Mouse (Mus musculus) myocyte (in vitro differentiated cells): Measurements from ENCODE around the gene Acsf2. TPM values are rescaled to one million over a fixed set of nuclear protein-coding genes. Genes with fewer than 3 reads are reported as not detected.

Experiments used
- H3K27me3 ChIP-seq: one replicate; pipeline ENCODE4 v1.6.1; 2011; ENCODE audit not compliant: control insufficient read depth, insufficient read depth, insufficient read length
- H3K36me3 ChIP-seq: one replicate; pipeline ENCODE4 v1.6.1; 2011; ENCODE audit not compliant: control insufficient read depth, insufficient read depth
- H3K4me2 ChIP-seq: one replicate; pipeline ENCODE4 v1.6.1; 2011; ENCODE audit warnings: low read depth, control low read depth
- H3K4me3 ChIP-seq: one replicate; pipeline ENCODE4 v1.5.1; 2011; ENCODE audit warnings: mild to moderate bottlenecking, control low read depth, moderate library complexity
- H3K79me2 ChIP-seq: one replicate; pipeline ENCODE4 v1.6.1; 2011; ENCODE audit not compliant: control insufficient read depth, insufficient read depth
- H3ac ChIP-seq: one replicate; pipeline ENCODE4 v1.6.1; 2011; ENCODE audit not compliant: control insufficient read depth, insufficient read length
- CEBPB ChIP-seq: IDR thresholded peaks from 2 replicates; pipeline ENCODE4 v1.6.1; 2011; ENCODE audit warnings: mild to moderate bottlenecking, moderate library complexity; ENCODE audit not compliant: poor library complexity, insufficient read depth, severe bottlenecking
- E2F4 ChIP-seq: IDR thresholded peaks from one replicate; pipeline ENCODE4 v1.6.1; 2011; ENCODE audit warnings: mild to moderate bottlenecking, control low read depth, moderate library complexity; ENCODE audit not compliant: insufficient read depth
- MAX ChIP-seq: IDR thresholded peaks from one replicate; pipeline ENCODE4 v1.6.1; 2011; ENCODE audit warnings: low read depth, mild to moderate bottlenecking, control low read depth
- MYOD1 ChIP-seq, 3 experiments: IDR thresholded peaks; one replicate each; pipeline ENCODE4 v1.6.1; 2011; ENCODE audit warnings: control low read depth in 2 of 3, low read depth in 2 of 3, mild to moderate bottlenecking in 2 of 3, moderate library complexity in 1 of 3; ENCODE audit not compliant: insufficient read length in 2 of 3, control insufficient read depth in 1 of 3
- MYOG ChIP-seq, 3 experiments: IDR thresholded peaks; one replicate each; pipeline ENCODE4 v1.6.1; 2011; ENCODE audit warnings: control low read depth in 2 of 3, low read depth in 2 of 3, mild to moderate bottlenecking in 2 of 3; ENCODE audit not compliant: insufficient read length in 2 of 3, control insufficient read depth in 1 of 3, insufficient read depth in 1 of 3
- POLR2A ChIP-seq: IDR thresholded peaks from one replicate; pipeline ENCODE4 v1.6.1; 2011; ENCODE audit warnings: low read depth, mild to moderate bottlenecking, control low read depth, moderate library complexity; ENCODE audit not compliant: insufficient read length
- POLR2AphosphoS2 ChIP-seq: IDR thresholded peaks from one replicate; pipeline ENCODE4 v1.6.1; 2011; ENCODE audit warnings: low read depth, control low read depth; ENCODE audit not compliant: insufficient read length
- REST ChIP-seq: IDR thresholded peaks from one replicate; pipeline ENCODE4 v1.6.1; 2011; ENCODE audit warnings: mild to moderate bottlenecking, control low read depth, moderate library complexity; ENCODE audit not compliant: insufficient read depth, insufficient read length
- SRF ChIP-seq: IDR thresholded peaks from one replicate; pipeline ENCODE4 v1.6.1; 2011; ENCODE audit warnings: low read depth; ENCODE audit not compliant: control insufficient read depth, insufficient read length
- TCF12 ChIP-seq: IDR thresholded peaks from one replicate; pipeline ENCODE4 v1.6.1; 2011; ENCODE audit warnings: mild to moderate bottlenecking, control low read depth; ENCODE audit not compliant: poor library complexity, insufficient read depth, severe bottlenecking
- TCF3 ChIP-seq: IDR thresholded peaks from one replicate; pipeline ENCODE4 v1.6.1; 2011; ENCODE audit warnings: low read depth, control low read depth; ENCODE audit not compliant: insufficient read length
- USF1 ChIP-seq: IDR thresholded peaks from one replicate; pipeline ENCODE4 v1.6.1; 2011; ENCODE audit warnings: low read depth, mild to moderate bottlenecking, control low read depth, moderate library complexity
- polyA plus RNA-seq: library from polyadenylated mRNA; unstranded; fragments of >200 nt; fragmentation: generic; extraction: Trizol; gene quantifications from one replicate; pipeline ENCODE4 v1.2.1, GENCODE M21; 2012; ENCODE audit warnings: missing spikeins

The Acsf2 gene
- polyA plus RNA-seq, 1 experiment = 5.8 TPM

DNA sequence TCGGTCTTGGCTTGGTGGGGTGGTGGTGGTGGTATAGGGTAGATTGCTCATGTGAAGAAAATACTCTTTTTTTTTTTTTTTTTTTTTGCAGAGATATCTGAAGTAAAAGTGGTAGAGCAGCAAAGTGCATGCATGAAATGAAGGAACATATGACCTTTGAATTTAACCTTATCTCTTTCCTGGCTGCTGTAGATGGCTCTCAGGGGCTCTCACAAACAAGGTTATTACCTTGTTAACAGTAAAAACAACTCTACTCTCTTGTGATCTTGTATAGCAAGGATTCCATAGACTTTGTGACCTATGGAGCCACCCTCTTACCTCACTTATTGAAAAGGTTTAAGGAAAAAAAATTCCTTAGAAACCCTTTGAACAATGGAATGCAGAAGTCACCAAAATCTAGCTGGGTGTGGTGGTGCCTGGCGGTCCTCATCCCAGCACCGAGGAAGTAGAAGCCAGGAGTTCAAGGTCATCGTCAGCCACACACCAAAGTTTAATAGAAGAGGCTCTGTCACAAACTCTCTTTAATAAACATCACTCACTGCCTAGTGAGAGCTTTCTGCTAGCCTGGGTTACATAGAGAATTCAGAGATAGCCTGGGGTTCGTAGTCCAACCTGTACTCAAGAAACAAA lies 21.4 kb downstream of the Acsf2 start:
- no peak overlapping the region for H3K4me2 ChIP-seq
- no peaks in the 10 kb centered on the region for H3K79me2 ChIP-seq
- no peak for TF ChIP-seq SRF
- TF ChIP-seq REST = no peak
- TF ChIP-seq USF1 = no peak
- no peak for TF ChIP-seq MYOD1 (IDR thresholded peaks at IDR 0.05; ENCODE audit: control insufficient read depth in 1 of 3, insufficient read length in 2 of 3, low read depth in 2 of 3)
- no peak for TF ChIP-seq E2F4
- TF ChIP-seq POLR2AphosphoS2 = no peak
- no peak for TF ChIP-seq MYOG (IDR thresholded peaks at IDR 0.05; ENCODE audit: control insufficient read depth in 1 of 3, insufficient read depth in 1 of 3, insufficient read length in 2 of 3, low read depth in 2 of 3)
- TF ChIP-seq CEBPB = no peak
- TF ChIP-seq TCF12 = no peak
- H3ac ChIP-seq = no peak overlapping the region
- H3K4me3 ChIP-seq = no peak overlapping the region
- no peaks in the 10 kb centered on the region for H3K36me3 ChIP-seq
- H3K27me3 ChIP-seq = no peaks in the 10 kb centered on the region

DNA sequence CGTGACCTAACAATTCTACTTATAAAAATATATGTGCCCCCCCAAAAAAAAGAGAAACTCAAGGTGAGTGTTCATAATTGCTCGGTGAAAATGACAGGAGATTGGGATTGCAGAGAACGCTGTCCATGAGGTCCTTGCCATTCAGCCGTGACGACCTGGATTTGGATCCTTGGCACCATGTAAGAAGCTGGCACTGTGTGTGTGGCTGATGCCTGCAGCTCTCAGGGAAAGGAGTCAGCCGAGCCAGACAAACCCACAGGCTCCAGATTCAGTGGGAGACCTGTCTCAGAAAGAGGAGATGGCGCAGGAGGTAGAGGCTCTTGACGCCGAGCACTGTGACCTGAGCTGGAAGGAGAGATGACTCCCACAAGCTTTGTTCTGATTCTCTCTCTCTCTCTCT lies 25.3 kb downstream of the Acsf2 start:
- Histone ChIP-seq H3K36me3 (no peaks in the 10 kb centered on the region), H3K4me3 (no peak overlapping the region), H3K27me3 (no peaks in the 10 kb centered on the region), H3K4me2 (no peak overlapping the region), H3K79me2 (no peaks in the 10 kb centered on the region), H3ac (no peak overlapping the region)
- TF ChIP-seq POLR2AphosphoS2 (no peak), REST (no peak), MYOG (IDR thresholded peaks at IDR 0.05; ENCODE audit: control insufficient read depth in 1 of 3, insufficient read depth in 1 of 3, insufficient read length in 2 of 3, low read depth in 2 of 3) (no peak), E2F4 (no peak)

DNA sequence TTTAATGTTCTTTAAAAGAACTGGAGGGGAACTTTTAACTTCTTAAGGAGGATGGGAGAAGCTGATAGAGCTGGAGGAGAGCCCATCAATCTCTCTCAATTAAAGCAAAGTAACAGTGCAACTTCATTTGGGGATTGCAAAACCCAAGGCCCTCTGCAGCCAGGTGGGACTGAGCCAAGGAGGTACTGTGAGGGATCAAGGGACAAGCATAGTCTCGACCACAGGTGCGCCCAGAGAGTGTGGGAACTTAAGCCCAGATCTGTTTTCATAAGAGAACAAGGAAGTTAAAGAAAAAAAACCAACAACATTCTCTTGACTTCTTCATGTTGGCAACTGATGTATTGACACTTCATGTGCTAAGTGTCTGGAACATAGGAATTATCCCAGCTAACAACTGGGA lies 26.6 kb downstream of the Acsf2 start:
- no peak overlapping the region for H3K4me3 ChIP-seq
- no peak overlapping the region for H3K4me2 ChIP-seq
- H3K27me3 ChIP-seq = no peaks in the 10 kb centered on the region
- no peaks in the 10 kb centered on the region for H3K36me3 ChIP-seq
- no peak for TF ChIP-seq POLR2AphosphoS2
- TF ChIP-seq E2F4 = no peak
- TF ChIP-seq REST = no peak
- no peak for TF ChIP-seq TCF3
- TF ChIP-seq TCF12 = no peak
- TF ChIP-seq MAX = no peak
- TF ChIP-seq CEBPB = no peak
- TF ChIP-seq SRF = no peak
- TF ChIP-seq MYOG (IDR thresholded peaks at IDR 0.05; ENCODE audit: control insufficient read depth in 1 of 3, insufficient read depth in 1 of 3, insufficient read length in 2 of 3, low read depth in 2 of 3) = no peak
- H3ac ChIP-seq = no peak overlapping the region
- H3K79me2 ChIP-seq = no peaks in the 10 kb centered on the region

GRCm38 (mm10) chr11:94574560-94574959 lies 27.1 kb downstream of the Acsf2 start:
- Histone ChIP-seq H3ac (no peak overlapping the region), H3K27me3 (no peaks in the 10 kb centered on the region), H3K4me3 (no peak overlapping the region), H3K4me2 (no peak overlapping the region), H3K79me2 (no peaks in the 10 kb centered on the region), H3K36me3 (no peaks in the 10 kb centered on the region)
- no peak for TF ChIP-seq MAX
- TF ChIP-seq MYOD1 (IDR thresholded peaks at IDR 0.05; ENCODE audit: control insufficient read depth in 1 of 3, insufficient read length in 2 of 3, low read depth in 2 of 3) = no peak
- TF ChIP-seq TCF3 = no peak
- TF ChIP-seq USF1 = no peak
- TF ChIP-seq TCF12 = no peak
- no peak for TF ChIP-seq SRF
- TF ChIP-seq MYOG (IDR thresholded peaks at IDR 0.05; ENCODE audit: control insufficient read depth in 1 of 3, insufficient read depth in 1 of 3, insufficient read length in 2 of 3, low read depth in 2 of 3) = no peak
- no peak for TF ChIP-seq POLR2AphosphoS2
- no peak for TF ChIP-seq E2F4
- no peak for TF ChIP-seq REST
- no peak for TF ChIP-seq POLR2A
- no peak for TF ChIP-seq CEBPB

DNA sequence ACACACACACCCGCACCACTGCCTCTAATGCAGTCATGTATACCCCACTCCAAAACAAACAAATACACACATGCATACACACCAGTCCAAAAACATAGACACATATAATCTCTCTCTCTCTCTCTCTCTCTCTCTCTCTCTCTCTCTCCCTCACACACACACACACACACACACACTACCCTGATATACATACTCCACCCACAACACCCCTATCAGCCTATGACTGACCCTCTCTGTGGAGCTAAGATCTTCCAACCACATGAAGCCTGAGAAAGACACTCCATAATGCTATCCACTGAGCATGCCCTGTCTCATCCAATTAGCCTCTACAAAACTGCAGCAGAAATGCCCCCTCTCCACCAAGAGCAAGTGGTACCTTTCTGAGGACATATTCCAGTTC lies 29.8 kb downstream of the Acsf2 start:
- H3K27me3 ChIP-seq = no peaks in the 10 kb centered on the region
- no peak overlapping the region for H3K4me3 ChIP-seq
- H3K4me2 ChIP-seq = no peak overlapping the region
- no peak overlapping the region for H3ac ChIP-seq
- H3K79me2 ChIP-seq = no peaks in the 10 kb centered on the region
- TF ChIP-seq POLR2AphosphoS2 (no peak), MYOD1 (IDR thresholded peaks at IDR 0.05; ENCODE audit: control insufficient read depth in 1 of 3, insufficient read length in 2 of 3, low read depth in 2 of 3) (no peak), SRF (no peak), POLR2A (no peak), TCF3 (no peak), CEBPB (no peak), MAX (no peak), TCF12 (no peak), E2F4 (no peak), REST (no peak), MYOG (IDR thresholded peaks at IDR 0.05; ENCODE audit: control insufficient read depth in 1 of 3, insufficient read depth in 1 of 3, insufficient read length in 2 of 3, low read depth in 2 of 3) (no peak), USF1 (no peak)
- no peaks in the 10 kb centered on the region for H3K36me3 ChIP-seq
